Mouse (Mus musculus) neural tube, embryonic 14.5 days (tissue): ENCODE measurements around the gene Rap1gap. TPM values are rescaled to one million over a fixed set of nuclear protein-coding genes. Genes with fewer than 3 reads are reported as not detected.

Source experiments
- ATAC-seq: fragments of 200-750 bp; cut with Nextera tagmentation; 2 replicates; pipeline ENCODE4 v1.8.0; 2017; ENCODE audit warnings: low read depth, mild to moderate bottlenecking, moderate TSS enrichment, moderate library complexity
- H3K27ac ChIP-seq: fragments of 300-500 bp; sonication (generic); 2 replicates; pipeline ENCODE4 v1.5.1; 2014; ENCODE audit warnings: low read depth, mild to moderate bottlenecking, control low read depth, low read length, moderate library complexity, mixed read lengths
- H3K27me3 ChIP-seq: fragments of 300-500 bp; sonication (generic); 2 replicates; pipeline ENCODE4 v1.6.1; 2014; ENCODE audit warnings: low read length; ENCODE audit not compliant: control insufficient read depth, insufficient read depth
- H3K36me3 ChIP-seq: fragments of 300-500 bp; sonication (generic); 2 replicates; pipeline ENCODE4 v1.6.1; 2014; ENCODE audit warnings: low read length, mixed read lengths; ENCODE audit not compliant: control insufficient read depth, insufficient read depth
- H3K4me1 ChIP-seq: fragments of 300-500 bp; sonication (generic); 2 replicates; pipeline ENCODE4 v1.6.1; 2014; ENCODE audit warnings: low read length; ENCODE audit not compliant: control insufficient read depth, insufficient read depth
- H3K4me2 ChIP-seq: fragments of 300-500 bp; sonication (generic); 2 replicates; pipeline ENCODE4 v1.6.1; 2014; ENCODE audit warnings: mild to moderate bottlenecking, low read depth, low read length, control low read depth
- H3K4me3 ChIP-seq: fragments of 300-500 bp; sonication (generic); 2 replicates; pipeline ENCODE4 v1.5.1; 2014; ENCODE audit warnings: low read depth, low read length, control low read depth, mixed read lengths
- H3K9ac ChIP-seq: fragments of 300-500 bp; sonication (generic); replicated peaks from 2 replicates; pipeline ENCODE4 v1.6.1; 2014; ENCODE audit warnings: low read depth, mild to moderate bottlenecking, control low read depth, low read length, mixed read lengths
- H3K9me3 ChIP-seq: fragments of 300-500 bp; sonication (generic); 2 replicates; pipeline ENCODE4 v1.6.1; 2016; ENCODE audit warnings: low read length; ENCODE audit not compliant: control insufficient read depth
- WGBS: fragments of 180-500 bp; shearing (Covaris S2); extraction: QIAGEN DNeasy Blood & Tissue Kit; methylation state at CpG from one replicate; pipeline ENCODE4 v1.1.7; 2014; 5-methylcytosine and 5-hydroxymethylcytosine counted together
- polyA plus RNA-seq: library from polyadenylated mRNA; unstranded; fragments of >200 nt; fragmentation: Nextera tagmentation; extraction: Ambion mirVana; gene quantifications from 2 replicates; pipeline ENCODE4 v1.2.1, GENCODE M21; 2014

Rap1gap gene
- polyA plus RNA-seq, 1 experiment from 2014 or later, result 77.6 TPM

DNA sequence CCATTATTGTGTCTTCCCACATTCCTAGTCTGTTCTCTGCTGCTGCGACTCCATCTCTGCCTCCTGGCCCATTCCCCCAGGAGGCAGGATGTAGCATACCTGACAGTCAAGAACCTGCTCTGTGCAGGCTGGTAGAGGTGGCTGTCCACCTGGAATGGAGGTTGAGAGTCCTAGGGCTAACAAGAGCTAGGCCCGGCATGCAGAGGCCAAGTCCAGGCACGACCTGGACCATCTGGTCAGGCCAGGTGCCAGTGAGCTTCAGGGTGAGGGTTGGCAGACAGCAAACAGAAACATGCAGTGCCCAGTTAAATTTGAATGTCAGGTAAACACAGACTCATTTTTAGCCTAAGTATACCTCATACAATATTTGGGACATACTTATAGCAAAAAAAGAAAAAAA is 68.4 kb downstream of the Rap1gap start:
- H3K4me3 ChIP-seq, result no peak overlapping the region
- 86% methylated on average over 3 of the region's 3 CpGs for WGBS
- H3K4me2 ChIP-seq, result no peak overlapping the region
- no peak overlapping the region for H3K9ac ChIP-seq
- ATAC-seq, result no peak
- H3K9me3 ChIP-seq, result no peaks in the 10 kb centered on the region
- no peak overlapping the region for H3K27ac ChIP-seq
- H3K4me1 ChIP-seq, result peaks cover 15% of the 10 kb centered on the region; the same call in 1 of the 2 replicates
- peaks cover 2% of the 10 kb centered on the region; the same call in 1 of the 2 replicates for H3K27me3 ChIP-seq
- H3K36me3 ChIP-seq, result no peaks in the 10 kb centered on the region

DNA sequence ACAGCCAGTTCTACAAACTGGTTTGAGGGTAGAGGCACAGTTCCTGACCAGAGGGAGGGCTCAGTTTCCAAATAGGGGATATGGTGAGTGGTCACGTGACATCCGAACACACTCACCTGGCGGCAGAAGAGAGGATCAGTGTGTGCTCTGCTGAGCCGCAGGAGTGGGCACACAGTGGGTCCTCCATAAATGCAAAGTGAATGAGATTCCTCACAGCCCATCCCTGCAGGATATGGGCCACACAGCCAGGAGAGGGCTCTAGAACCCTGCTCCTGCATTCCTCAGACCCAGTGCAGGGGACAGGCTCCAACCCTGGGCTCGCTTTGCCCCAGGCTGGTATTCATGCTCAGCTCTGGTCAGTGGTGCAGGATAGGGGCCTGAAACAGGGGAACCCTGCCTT is 68.9 kb downstream of the Rap1gap start:
- Histone ChIP-seq H3K9me3 (no peaks in the 10 kb centered on the region), H3K27ac (no peak overlapping the region), H3K9ac (no peak overlapping the region), H3K4me2 (no peak overlapping the region), H3K36me3 (no peaks in the 10 kb centered on the region), H3K4me3 (no peak overlapping the region), H3K4me1 (peaks cover 11% of the 10 kb centered on the region; the same call in 1 of the 2 replicates), H3K27me3 (peaks cover 2% of the 10 kb centered on the region; the same call in 1 of the 2 replicates)
- no peak for ATAC-seq
- WGBS, result 76% methylated on average over 5 of the region's 5 CpGs

DNA sequence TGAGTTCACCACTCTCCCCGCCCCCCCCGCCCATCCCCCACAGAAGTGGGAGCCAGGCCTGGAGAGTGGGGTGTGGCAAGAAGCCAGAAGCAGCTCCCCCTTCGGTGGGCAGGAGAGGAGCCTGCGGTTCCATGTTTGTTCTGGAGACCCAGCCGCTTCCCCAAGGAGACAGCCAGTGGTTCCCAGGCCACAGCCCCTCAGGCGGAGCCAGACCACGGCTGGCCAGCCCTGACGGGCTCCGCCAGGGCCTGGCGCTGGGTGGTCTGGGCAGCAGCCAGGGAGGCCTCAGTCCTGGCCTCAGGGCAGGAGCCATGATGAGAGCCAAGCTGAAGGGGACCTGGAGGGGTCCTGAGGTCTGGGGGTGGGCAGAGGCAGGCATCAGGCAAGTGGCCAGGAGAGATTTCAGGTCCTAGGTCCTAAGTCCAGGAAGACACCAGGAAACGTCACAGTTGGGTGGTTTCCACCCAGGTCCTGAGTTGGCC is 71.7 kb downstream of the Rap1gap start:
- H3K27me3 ChIP-seq, result no peaks in the 10 kb centered on the region
- no peak overlapping the region for H3K9ac ChIP-seq

GRCm38 (mm10) chr4:137737760-137738159 is 73.2 kb downstream of the Rap1gap start:
- no peak overlapping the region for H3K4me3 ChIP-seq

More for the DNA sequence above, 71.7 kb downstream of the Rap1gap start:
- ATAC-seq, result no peak
- Histone ChIP-seq H3K4me2 (no peak overlapping the region), H3K4me3 (no peak overlapping the region), H3K4me1 (peaks cover 3% of the 10 kb centered on the region; the same call in 1 of the 2 replicates), H3K27ac (no peak overlapping the region), H3K36me3 (no peaks in the 10 kb centered on the region), H3K9me3 (no peaks in the 10 kb centered on the region)
- 46% methylated on average over 11 of the region's 11 CpGs for WGBS

DNA sequence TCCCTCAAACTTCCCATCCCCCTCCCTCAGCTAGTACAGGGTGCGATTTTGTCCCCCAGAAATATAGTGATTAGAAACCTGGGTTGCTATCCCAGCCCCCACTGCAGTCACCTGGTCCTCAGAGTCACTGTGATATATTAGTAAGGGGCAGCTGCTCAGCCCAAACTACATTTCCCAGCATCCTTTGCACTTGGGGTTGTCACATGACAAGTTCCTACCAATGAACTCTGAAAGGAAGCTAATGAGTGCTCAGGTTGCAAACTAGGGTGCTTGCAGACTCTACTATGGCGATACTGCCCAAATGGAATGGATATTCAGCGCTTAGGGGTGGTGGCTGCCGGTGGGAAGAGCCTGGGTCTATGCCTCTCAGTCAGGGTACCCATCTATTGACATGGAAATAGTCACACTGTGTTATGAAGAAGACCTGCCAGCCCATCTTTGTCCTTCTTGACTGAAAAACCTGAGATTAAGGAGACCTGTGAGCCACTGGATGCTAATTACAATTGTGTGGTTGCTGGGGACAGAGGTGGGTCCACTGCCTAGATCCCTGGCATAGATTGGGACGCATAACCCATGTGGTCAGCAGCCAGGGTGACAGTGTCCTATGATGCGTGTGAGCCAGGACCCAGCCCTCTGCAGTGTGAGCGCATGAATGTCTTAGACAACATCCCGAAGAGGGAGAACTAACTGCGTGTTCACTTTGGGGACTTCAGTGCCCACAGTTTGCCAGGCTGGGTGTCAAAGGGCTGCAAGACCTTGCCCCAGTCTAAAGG is 74.8 kb downstream of the Rap1gap start:
- Histone ChIP-seq H3K27ac (no peak overlapping the region), H3K4me3 (no peak overlapping the region), H3K27me3 (no peaks in the 10 kb centered on the region), H3K9ac (no peak overlapping the region), H3K36me3 (no peaks in the 10 kb centered on the region), H3K4me2 (peak overlapping the region; percentile 34), H3K9me3 (no peaks in the 10 kb centered on the region), H3K4me1 (peaks cover 3% of the 10 kb centered on the region; the same call in 1 of the 2 replicates)
- 49% methylated on average over 9 of the region's 9 CpGs for WGBS
- peak; percentile 69 for ATAC-seq

More at GRCm38 (mm10) chr4:137737760-137738159, 73.2 kb downstream of the Rap1gap start:
- WGBS, result 66% methylated on average over 3 of the region's 3 CpGs
- ATAC-seq, result no peak
- Histone ChIP-seq H3K27ac (no peak overlapping the region), H3K36me3 (no peaks in the 10 kb centered on the region), H3K4me1 (peaks cover 3% of the 10 kb centered on the region; the same call in 1 of the 2 replicates), H3K4me2 (no peak overlapping the region), H3K9ac (no peak overlapping the region), H3K9me3 (no peaks in the 10 kb centered on the region), H3K27me3 (no peaks in the 10 kb centered on the region)

DNA sequence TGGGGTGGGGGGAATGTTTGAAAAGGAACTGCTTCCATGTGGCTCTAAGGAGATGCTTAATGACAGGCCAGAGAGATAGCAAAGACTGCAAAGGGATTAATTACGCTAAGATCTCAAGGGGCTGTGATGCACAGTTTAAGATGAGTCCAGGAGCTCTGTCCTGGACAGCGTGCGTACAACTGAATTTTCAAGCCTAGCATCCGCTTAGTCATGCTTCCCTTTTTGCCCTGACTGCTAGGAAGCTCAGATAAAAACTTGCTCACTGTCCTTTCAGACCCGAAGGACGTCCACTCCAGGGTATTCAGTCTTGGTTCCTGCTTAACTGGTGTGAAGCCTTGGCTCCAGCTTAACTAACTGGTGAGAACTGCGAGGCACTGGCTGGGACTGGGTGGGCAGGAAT is 75.8 kb downstream of the Rap1gap start:
- H3K36me3 ChIP-seq, result no peaks in the 10 kb centered on the region
- no peak overlapping the region for H3K4me2 ChIP-seq
- H3K27ac ChIP-seq, result no peak overlapping the region
- H3K9me3 ChIP-seq, result no peaks in the 10 kb centered on the region
- WGBS, result 92% methylated on average over 7 of the region's 7 CpGs
- no peak overlapping the region for H3K4me3 ChIP-seq
- no peak overlapping the region for H3K9ac ChIP-seq
- no peaks in the 10 kb centered on the region for H3K27me3 ChIP-seq
- H3K4me1 ChIP-seq, result peaks cover 3% of the 10 kb centered on the region; the same call in 1 of the 2 replicates
- no peak for ATAC-seq

DNA sequence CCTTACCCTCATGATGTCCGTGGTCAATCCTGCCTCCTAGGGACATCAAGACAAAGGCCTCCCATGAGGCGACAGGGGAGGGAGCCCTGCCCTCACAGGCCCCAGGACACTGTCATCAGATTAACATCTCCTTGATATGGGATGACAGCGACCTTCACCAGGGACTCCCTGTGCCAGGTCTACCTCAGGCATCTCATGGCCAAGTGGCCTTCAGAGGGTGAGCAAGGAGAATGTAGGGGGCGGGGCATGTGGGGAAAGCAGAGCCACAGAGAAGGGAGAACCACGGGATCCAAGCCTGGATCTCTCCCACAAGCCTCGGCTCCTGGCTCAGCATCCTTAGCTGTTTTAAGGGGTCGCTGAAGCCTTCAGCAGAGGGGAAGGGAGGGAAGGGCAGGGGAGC is 79.3 kb downstream of the Rap1gap start:
- H3K4me3 ChIP-seq, result no peak overlapping the region
- ATAC-seq, result no peak
- WGBS, result 66% methylated on average over 7 of the region's 7 CpGs
- H3K27me3 ChIP-seq, result no peaks in the 10 kb centered on the region
- no peak overlapping the region for H3K4me2 ChIP-seq
- no peaks in the 10 kb centered on the region for H3K36me3 ChIP-seq
- H3K4me1 ChIP-seq, result no peaks in the 10 kb centered on the region
- no peak overlapping the region for H3K9ac ChIP-seq
- H3K27ac ChIP-seq, result no peak overlapping the region
- H3K9me3 ChIP-seq, result no peaks in the 10 kb centered on the region

DNA sequence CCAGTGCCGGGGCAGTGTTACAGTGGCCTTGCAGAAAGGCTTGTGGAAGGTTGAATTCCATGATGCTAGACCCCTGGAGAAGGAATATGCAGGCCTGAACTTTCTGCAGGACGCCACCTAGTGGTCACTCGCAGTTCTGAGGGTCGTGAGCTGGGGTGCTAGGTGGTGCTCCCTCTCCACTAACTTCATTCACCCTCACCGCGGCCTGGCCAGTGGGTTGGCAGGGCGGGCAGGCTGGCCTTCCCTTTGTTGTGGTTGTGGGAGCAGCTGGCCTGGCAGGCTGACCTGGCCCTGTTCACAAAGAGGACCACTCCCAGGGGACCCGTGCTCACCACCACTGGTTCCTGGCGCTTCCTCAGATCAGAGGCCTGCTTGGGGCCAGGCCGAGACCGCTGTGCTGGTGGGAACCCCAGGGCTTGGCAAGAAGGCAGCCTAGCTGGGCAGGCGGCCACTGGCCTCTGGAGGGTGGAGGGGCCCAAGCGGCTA is 80.0 kb downstream of the Rap1gap start:
- Histone ChIP-seq H3K27me3 (no peaks in the 10 kb centered on the region), H3K4me2 (no peak overlapping the region), H3K27ac (no peak overlapping the region), H3K9ac (no peak overlapping the region), H3K9me3 (no peaks in the 10 kb centered on the region), H3K36me3 (no peaks in the 10 kb centered on the region), H3K4me3 (no peak overlapping the region), H3K4me1 (no peaks in the 10 kb centered on the region)
- ATAC-seq, result no peak
- 65% methylated on average over 13 of the region's 13 CpGs for WGBS

- Histone ChIP-seq H3K9me3 (no peaks in the 10 kb centered on the region), H3K36me3 (no peaks in the 10 kb centered on the region), H3K27me3 (no peaks in the 10 kb centered on the region), H3K27ac (no peak overlapping the region), H3K4me1 (no peaks in the 10 kb centered on the region), H3K4me3 (no peak overlapping the region), H3K9ac (no peak overlapping the region), H3K4me2 (no peak overlapping the region)
- 88% methylated on average over 9 of the region's 9 CpGs for WGBS
- ATAC-seq, result no peak
These were observed 82.6 kb downstream of the Rap1gap start for GRCm38 (mm10) chr4:137747091-137747490.
